8 mouse cellular contexts compared by ENCODE assay signal in genomic region chr2:94178321-94179029, GRCm38 (mm10). TPM values are rescaled to one million over a fixed set of nuclear protein-coding genes. Genes with fewer than 3 reads are reported as not detected.
A peak's percentile ranks its signal among the peaks of the same experiment; 100 is the strongest.
DNase-seq lines count a peak whose midpoint lies in the region; ATAC-seq and TF ChIP-seq lines count a peak whose summit lies in the region.

No protein-coding gene starts in this region.

- WGBS in heart, embryonic 15.5 days, result 1% methylated on average over 22 of the region's 22 CpGs
- WGBS in liver, embryonic 14.5 days (ENCODE audit: insufficient replicate concordance), result 1% methylated on average over 22 of the region's 22 CpGs
- WGBS in neural tube, embryonic 11.5 days, result 2% methylated on average over 22 of the region's 22 CpGs
- whole genome bisulfite sequencing in stomach, postnatal 0 days, result 1% methylated on average over 22 of the region's 22 CpGs

- H3K4me2 ChIP-seq in heart, embryonic 15.5 days, result peak overlapping the region; percentile 64
- peak overlapping the region; percentile 82 for H3K4me2 ChIP-seq in liver, embryonic 14.5 days (ENCODE audit: low read depth)
- peak overlapping the region; percentile 91 for H3K4me2 ChIP-seq in neural tube, embryonic 11.5 days (ENCODE audit: low read depth)
- peak overlapping the region; percentile 55 for H3K4me2 ChIP-seq in stomach, postnatal 0 days (replicated peaks; ENCODE audit: low read depth)

- peak; percentile 93 for ATAC-seq in heart, embryonic 15.5 days (replicated peaks; ENCODE audit: insufficient number of reproducible peaks, insufficient read depth, low FRiP score, low read depth)
- peak; percentile 94 for ATAC-seq in liver, embryonic 14.5 days (ENCODE audit: insufficient read depth)
- ATAC-seq in neural tube, embryonic 11.5 days (ENCODE audit: insufficient read depth, low FRiP score, low TSS enrichment), result peak; percentile 98
- peak; percentile 97 for ATAC-seq in stomach, postnatal 0 days (ENCODE audit: low FRiP score, low TSS enrichment)

- peak overlapping the region; percentile 88 for H3K9ac ChIP-seq in heart, embryonic 15.5 days
- peak overlapping the region; percentile 97 for H3K9ac ChIP-seq in liver, embryonic 14.5 days (replicated peaks)
- peak overlapping the region; percentile 92 for H3K9ac ChIP-seq in neural tube, embryonic 11.5 days (ENCODE audit: low read length)
- peak overlapping the region; percentile 95 for H3K9ac ChIP-seq in stomach, postnatal 0 days (ENCODE audit: low read length)

- peak overlapping the region; percentile 100 for H3K4me3 ChIP-seq in brown adipose tissue, adult 24 weeks (ENCODE audit: insufficient read depth, low read depth, low read length)
- peak overlapping the region; percentile 85 for H3K4me3 ChIP-seq in heart, embryonic 15.5 days
- H3K4me3 ChIP-seq in liver, embryonic 14.5 days (ENCODE audit: insufficient read depth in 1 of 2, low read depth in 2 of 2, low read length in 2 of 2), result peak overlapping the region; percentile 90 to 96
- H3K4me3 ChIP-seq in neural tube, embryonic 11.5 days (ENCODE audit: low read depth, low read length), result peak overlapping the region; percentile 96
- H3K4me3 ChIP-seq in stomach, postnatal 0 days (ENCODE audit: low read depth, low read length), result peak overlapping the region; percentile 98

- H3K4me1 ChIP-seq in brown adipose tissue, adult 24 weeks (ENCODE audit: control insufficient read depth, insufficient read depth, insufficient read length, low read length), result peaks cover 1% of the 10 kb centered on the region; the same call in 1 of the 2 replicates
- peaks cover 13% of the 10 kb centered on the region for H3K4me1 ChIP-seq in heart, embryonic 15.5 days (replicated peaks)
- H3K4me1 ChIP-seq in liver, embryonic 14.5 days (replicated peaks; ENCODE audit: control insufficient read depth in 2 of 2, insufficient read depth in 2 of 2, low read length in 1 of 2), result peaks cover 5 to 8% of the 10 kb centered on the region in 2 experiments
- peaks cover 5% of the 10 kb centered on the region for H3K4me1 ChIP-seq in neural tube, embryonic 11.5 days (ENCODE audit: control insufficient read depth, insufficient read depth, low read length)
- H3K4me1 ChIP-seq in stomach, postnatal 0 days (replicated peaks; ENCODE audit: control insufficient read depth, insufficient read depth), result peaks cover 3% of the 10 kb centered on the region; the same call in 1 of the 2 replicates

- no peak for TF ChIP-seq EP300 in liver, embryonic 14.5 days (IDR thresholded peaks at IDR 0.05; ENCODE audit: low read depth)
- TF ChIP-seq EP300 in stomach, postnatal 0 days (optimal IDR thresholded peaks at IDR 0.05), result no peak

- peak overlapping the region; percentile 95 for H3K27ac ChIP-seq in brown adipose tissue, adult 24 weeks (replicated peaks; ENCODE audit: low read depth, low read length)
- H3K27ac ChIP-seq in heart, embryonic 15.5 days, result peak overlapping the region; percentile 18; the same call in 1 of the 2 replicates
- peak overlapping the region; percentile 27 for H3K27ac ChIP-seq in liver, embryonic 14.5 days
- no peak overlapping the region for H3K27ac ChIP-seq in neural tube, embryonic 11.5 days (ENCODE audit: low read depth, low read length)
- H3K27ac ChIP-seq in stomach, postnatal 0 days (replicated peaks), result peak overlapping the region; percentile 73

- peaks cover 8% of the 10 kb centered on the region for H3K27me3 ChIP-seq in heart, embryonic 15.5 days
- no peaks in the 10 kb centered on the region; the same call in 1 of the 2 replicates for H3K27me3 ChIP-seq in liver, embryonic 14.5 days (ENCODE audit: control insufficient read depth, insufficient read depth, low read length)
- H3K27me3 ChIP-seq in neural tube, embryonic 11.5 days (ENCODE audit: control insufficient read depth, insufficient read depth, low read length), result no peaks in the 10 kb centered on the region
- peaks cover 3% of the 10 kb centered on the region; the same call in 1 of the 2 replicates for H3K27me3 ChIP-seq in stomach, postnatal 0 days (ENCODE audit: control insufficient read depth, insufficient read depth, low read length)

- DNase-seq in CD4-positive, CD25-positive, alpha-beta regulatory T cell, adult 2 months (ENCODE audit: low read depth, low spot score), result peak; percentile 90
- peak; percentile 69 for DNase-seq in fibroblast of lung, adult 2 months (ENCODE audit: low read depth)
- peak; percentile 89 to 92 for DNase-seq in kidney, postnatal 25 days
- peak; percentile 72 to 76 (median 75) for DNase-seq in liver, embryonic 14.5 days (ENCODE audit: low read depth in 3 of 3, low spot score in 3 of 3)
- DNase-seq in neural tube, embryonic 11.5 days (ENCODE audit: low spot score), result peak; percentile 91
- peak; percentile 87 for DNase-seq in stomach, postnatal 0 days (ENCODE audit: low spot score)

- no peaks in the 10 kb centered on the region for H3K36me3 ChIP-seq in heart, embryonic 15.5 days
- no peaks in the 10 kb centered on the region for H3K36me3 ChIP-seq in liver, embryonic 14.5 days (replicated peaks; ENCODE audit: control insufficient read depth, insufficient read depth, low read depth)
- no peaks in the 10 kb centered on the region for H3K36me3 ChIP-seq in neural tube, embryonic 11.5 days (ENCODE audit: control insufficient read depth, insufficient read depth, low read length)
- H3K36me3 ChIP-seq in stomach, postnatal 0 days (ENCODE audit: control insufficient read depth, insufficient read depth, low read length), result no peaks in the 10 kb centered on the region

- no peaks in the 10 kb centered on the region for H3K9me3 ChIP-seq in heart, embryonic 15.5 days (replicated peaks)
- no peaks in the 10 kb centered on the region for H3K9me3 ChIP-seq in liver, embryonic 14.5 days (ENCODE audit: control insufficient read depth, low read length)
- H3K9me3 ChIP-seq in neural tube, embryonic 11.5 days (ENCODE audit: control insufficient read depth, low read length), result no peaks in the 10 kb centered on the region
- no peaks in the 10 kb centered on the region for H3K9me3 ChIP-seq in stomach, postnatal 0 days (ENCODE audit: control insufficient read depth, low read length)

- TF ChIP-seq CTCF in liver, embryonic 14.5 days (IDR thresholded peaks at IDR 0.05; ENCODE audit: low read depth), result no peak
- no peak for TF ChIP-seq CTCF in stomach, postnatal 0 days (IDR thresholded peaks at IDR 0.05; ENCODE audit: low read depth)

RNA-seq across cellular contexts. Expression of gene Hsd17b12, which starts 20.7 kb away (rescaled TPM):
- polyA plus RNA-seq in brown adipose tissue, adult 24 weeks (2012; ENCODE audit: insufficient read depth, insufficient read length, missing spikeins), result 393 and 417 TPM in 2 replicates
- polyA plus RNA-seq in heart, embryonic 15.5 days (2015; fragmentation: Nextera tagmentation; extraction: Ambion mirVana), result 58.7 and 70.3 TPM in 2 replicates
- polyA plus RNA-seq in liver, embryonic 14.5 days (2012; rRNA removed), result 20.5 and 31.7 TPM in 2 replicates
- 59.3 and 61.9 TPM in 2 replicates for polyA plus RNA-seq in liver, embryonic 14.5 days (2014; fragmentation: Nextera tagmentation; extraction: Ambion mirVana)
- polyA plus RNA-seq in neural tube, embryonic 11.5 days (2014; fragmentation: Nextera tagmentation; extraction: Ambion mirVana), result 120 and 122 TPM in 2 replicates
- polyA plus RNA-seq in stomach, postnatal 0 days (2015; fragmentation: Nextera tagmentation; extraction: Ambion mirVana), result 124 and 129 TPM in 2 replicates
